Mouse (Mus musculus): ENCODE measurements around the gene Arid1b.
"Not testable (repeated sequence)": the region's sequence is repeated elsewhere in the genome, so short reads cannot be mapped to it uniquely, and the experiment has no call there.

Gene Arid1b

DNA sequence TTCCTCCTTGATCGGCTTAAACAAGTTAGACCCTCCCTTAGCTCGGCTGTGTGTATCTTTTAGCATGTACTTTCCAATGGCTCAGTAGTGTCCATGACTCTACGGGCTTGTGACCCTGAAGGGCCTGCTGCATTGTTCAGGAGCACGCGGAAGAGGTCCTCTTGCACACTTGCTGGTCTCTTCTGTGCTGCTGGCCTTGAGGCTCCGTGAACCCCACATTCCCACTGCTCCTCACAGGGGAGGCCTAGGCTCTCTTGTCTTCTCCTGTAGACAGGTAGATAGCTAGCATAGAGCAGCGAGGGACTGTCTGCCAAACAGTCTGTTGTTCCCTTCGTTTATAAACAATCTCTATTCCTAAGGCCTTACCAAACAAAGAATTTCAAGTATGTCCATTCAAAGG is 115.2 kb downstream of the Arid1b start:
- in situ Hi-C loops (cut with MboI, MseI) = no loop called here

DNA sequence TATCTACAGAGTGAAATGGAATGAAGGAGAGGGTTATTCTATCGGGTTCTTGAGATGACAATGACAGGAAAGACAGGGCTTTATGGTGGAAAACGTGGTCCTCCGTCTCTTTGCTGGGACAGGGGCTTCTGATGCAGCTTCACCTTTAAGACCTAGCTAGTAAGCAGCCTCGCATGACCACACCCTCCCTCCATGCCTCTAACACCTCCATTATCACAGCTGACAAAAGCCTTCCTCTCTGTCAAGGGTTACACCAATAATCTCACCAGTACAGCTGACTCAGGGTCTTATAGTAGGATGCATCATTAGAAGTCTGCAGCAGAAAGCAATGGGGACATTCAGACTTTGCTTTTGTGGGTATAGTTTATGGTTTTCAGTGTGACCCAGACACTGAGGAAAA is 116.0 kb downstream of the Arid1b start:
- in situ Hi-C loops (cut with MboI, MseI) = no loop called here

DNA sequence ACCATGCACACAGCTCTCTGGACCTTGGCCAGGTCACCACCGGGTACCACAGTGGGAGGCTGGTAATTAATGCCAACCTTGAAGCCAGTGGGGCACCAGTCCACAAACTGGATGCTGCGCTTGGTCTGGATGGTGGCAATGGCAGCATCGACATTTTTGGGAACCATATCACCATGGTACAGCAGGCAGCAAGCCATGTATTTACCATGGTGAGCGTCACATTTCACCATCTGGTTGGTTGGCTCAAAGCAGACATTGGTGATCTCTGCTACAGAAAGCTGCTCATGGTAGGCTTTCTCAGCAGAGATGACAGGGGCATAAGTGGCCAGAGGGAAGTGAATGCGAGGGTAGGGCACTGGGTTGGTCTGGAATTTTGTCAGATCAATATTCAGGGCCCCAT is 116.8 kb downstream of the Arid1b start:
- in situ Hi-C loops (cut with MboI, MseI) = not testable (repeated sequence)

DNA sequence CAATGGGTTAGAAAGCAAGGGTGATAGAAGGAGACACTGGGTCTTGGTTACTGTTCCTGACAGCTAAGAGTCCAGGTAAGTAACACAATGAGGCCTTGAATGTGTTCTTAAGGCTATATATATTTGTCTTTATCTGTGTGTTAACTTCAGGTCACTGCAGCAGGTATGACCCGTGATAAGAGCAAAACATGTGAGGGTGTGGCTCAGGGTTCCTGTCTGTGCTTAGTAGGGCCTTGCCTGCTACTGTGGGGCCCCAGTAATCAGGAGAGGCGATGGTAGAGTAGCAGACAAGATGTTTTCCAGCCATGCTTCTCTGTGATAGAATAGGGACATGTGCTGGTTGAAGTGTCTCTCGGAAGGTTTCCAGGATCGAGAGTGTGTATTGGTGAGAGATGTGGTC is 118.0 kb downstream of the Arid1b start:
- in situ Hi-C loops (cut with MboI, MseI) = no loop called here

DNA sequence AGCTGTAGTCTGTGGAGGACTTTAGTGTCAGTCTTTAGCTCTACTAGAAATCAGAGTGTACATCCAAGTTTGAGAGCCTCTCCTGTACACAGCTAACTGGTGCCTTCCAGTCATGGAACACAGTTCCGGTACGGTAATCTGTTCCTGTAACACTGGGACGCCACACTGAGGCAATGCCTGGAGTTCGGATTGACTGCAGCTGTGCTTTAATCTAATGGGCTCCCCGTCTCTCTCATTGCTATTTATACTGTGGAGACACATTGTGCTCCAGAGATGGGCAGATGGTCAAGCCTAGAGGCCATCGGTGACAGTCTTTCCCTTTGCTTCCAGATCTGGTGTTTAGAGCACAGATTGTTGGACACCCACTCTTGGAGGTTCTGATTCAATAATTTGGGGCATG is 121.8 kb downstream of the Arid1b start:
- in situ Hi-C loops (cut with MboI, MseI) = no loop called here

DNA sequence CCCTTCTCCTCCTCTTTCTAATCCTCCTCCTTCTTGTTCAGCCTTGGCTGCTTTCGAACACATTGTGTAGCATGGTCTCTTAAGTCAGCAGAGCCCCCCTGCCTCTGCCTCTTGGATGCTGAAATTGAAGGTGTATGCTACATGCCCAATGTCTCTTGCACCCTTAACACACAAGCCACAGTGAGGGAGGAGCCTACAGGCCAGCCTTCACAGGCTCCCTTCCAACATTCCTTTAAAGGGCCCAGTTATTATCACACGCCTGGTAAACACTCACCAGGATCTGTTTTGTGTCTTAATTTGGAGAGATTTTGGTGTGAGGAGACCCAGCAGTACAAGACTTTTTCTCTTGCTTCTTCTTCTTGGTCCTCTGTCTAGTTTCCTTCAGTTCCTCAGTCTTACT is 122.9 kb downstream of the Arid1b start:
- in situ Hi-C loops (cut with MboI, MseI) = no loop called here

DNA sequence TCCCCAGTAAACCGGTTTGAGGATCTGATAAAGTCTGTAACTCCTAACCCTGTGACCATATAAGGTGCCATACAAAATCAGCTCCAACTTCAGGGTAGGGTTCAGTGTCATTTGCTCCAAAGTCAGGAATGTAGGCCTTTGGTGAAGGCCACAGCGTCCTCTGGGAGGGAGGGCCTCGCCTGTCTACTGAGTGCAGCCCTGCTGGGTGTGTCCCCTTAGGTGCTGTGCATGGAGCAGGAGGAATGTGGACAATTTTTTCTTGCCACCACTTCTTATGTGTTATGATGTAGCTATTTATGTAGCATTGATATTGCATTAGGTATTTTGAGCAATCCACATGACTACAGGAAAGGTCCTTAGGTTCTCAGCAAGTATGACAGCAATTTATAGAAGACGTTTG is 124.0 kb downstream of the Arid1b start:
- in situ Hi-C loops (cut with MboI, MseI) = no loop called here

DNA sequence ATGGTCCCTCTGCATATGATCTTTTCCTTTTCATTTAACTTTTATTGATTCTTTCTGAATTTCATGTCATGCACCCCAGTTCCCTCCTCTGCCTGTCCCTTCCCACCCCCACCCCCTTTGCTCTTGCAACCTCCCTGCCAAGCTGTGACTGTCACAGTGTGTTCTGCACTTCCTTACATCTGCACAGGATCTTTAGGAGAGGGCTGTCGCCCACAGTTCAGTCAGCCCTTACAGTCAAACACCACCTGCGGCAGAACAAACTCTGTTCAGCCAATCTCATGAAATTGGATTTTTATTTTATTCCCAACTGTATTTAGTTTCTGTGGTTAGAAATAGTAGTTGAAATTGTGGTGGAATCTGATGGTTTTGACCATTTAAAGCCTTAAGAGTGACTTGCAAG is 130.5 kb downstream of the Arid1b start:
- in situ Hi-C loops (cut with MboI, MseI) = no loop called here

DNA sequence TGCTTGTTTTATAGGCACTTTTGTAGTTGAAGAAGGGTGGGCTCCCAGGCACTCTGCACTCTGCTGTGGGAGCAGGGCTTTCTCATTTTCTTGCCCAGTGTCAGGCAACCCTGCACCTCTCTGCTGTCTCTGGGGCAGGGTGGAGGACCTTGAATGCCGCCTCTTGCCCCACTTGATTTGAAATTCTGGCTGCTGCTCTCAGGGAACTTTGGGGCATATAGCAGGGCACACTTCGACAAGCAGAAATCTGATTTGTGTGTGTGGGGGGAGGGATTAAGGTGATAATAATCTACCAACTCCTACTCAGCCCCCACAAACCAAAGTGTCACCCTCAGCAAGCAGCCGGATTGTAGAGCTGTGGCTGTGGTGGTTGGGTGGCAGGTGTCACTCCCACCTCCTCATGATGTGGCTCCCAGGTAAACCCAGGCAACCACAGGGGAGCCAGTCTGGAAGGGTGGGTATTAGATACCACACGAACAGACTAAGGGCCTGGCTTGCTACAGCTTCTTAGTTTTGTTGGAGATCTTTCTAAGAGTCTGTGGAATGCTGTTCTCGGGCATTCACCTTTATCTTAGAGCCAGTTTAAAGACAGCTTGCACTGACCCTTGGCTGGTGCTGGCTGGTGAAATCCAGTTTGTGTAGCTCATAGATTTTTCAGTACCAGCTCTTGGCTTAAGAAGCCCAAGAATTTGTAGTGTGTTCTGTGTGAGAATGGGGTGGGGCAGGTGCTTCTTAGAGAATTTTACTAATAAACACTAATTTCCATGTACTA is 131.1 kb downstream of the Arid1b start:
- in situ Hi-C loops (cut with MboI, MseI) = no loop called here

DNA sequence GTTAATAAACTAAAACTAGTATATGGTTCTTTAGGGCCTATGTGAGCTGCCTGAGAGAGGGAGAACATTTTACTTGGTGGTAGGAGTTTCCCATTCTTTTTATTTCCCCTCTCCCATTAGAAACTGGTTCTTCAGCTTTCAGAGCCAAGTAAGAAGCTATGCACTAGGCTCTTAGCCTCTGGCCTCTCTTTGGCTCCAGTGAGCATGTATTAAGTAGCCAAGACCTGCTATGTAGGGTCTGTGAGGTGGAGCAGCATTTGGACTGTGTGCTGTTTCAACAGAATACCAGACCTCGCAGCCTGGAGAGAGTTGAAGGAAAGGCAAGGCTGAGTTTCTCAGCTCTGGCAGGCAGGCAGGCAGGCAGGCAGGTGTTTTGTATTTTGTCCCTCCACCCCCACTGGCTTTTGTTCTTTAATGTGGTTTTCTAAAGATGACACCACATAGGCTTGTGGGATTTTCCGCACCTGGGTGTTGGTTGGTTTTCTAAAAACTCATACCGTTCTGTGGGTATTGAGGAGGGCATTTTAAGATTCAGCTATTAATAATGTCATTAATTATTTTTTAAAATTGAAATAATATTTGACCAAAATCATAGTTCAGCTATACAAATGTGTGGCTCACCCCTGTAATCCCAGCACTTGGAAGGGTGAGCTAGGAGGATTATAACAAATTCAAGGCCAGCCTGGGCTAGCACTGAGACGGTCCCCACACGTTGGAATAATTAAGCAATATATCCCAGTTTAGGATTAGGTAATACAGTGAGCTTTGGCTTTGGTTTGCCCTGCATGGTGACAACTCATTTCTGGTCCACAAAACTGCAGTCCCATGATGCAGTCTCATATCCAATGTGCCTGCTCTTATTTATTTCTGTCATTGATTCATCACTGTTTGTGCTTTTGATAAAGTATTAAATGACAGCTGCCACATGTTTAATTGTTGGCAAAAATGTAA is 132.0 kb downstream of the Arid1b start:
- in situ Hi-C loops (cut with MboI, MseI) = no loop called here

DNA sequence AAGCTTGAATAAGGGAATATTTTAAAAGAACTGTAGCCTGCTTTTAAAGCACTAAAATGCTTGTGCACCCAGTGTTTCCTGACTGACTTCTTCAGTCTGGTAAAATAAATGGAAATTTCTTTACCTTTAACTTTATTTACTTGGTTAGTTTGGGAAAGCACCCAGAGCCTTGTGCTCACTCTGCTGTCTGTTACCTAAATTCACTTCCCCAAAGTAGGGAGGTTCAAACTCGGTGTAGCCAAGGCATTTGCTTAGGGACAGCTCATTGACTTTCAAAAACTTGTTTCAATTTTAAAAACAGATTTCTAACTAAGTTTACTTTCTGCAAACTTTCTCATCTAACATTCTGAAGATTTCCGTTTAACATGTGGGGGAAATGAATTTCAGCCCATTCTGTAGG is 135.5 kb downstream of the Arid1b start:
- in situ Hi-C loops (cut with MboI, MseI) = loop anchor here (5.0 kb wide), 1 partner anchor 273 kb away; no protein-coding TSS in a partner anchor

DNA sequence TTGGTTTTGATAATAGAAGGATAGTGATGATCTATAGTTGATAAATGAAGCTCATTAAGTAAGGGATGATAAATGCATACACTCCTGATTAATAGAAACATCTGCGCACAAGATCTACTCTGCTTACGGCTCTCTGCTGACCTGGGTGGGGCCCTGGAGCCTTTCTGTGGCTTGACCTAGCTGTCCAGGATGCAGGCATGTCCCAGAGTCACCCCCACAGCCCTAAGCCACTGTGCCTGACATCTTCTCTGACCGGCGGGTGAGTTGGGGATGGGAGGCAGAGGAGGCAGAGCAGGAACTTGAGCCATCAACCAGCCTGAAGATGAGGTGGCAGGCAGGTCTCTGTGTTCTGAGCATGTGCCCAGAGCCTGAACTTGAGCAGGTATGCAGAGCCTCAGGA is 136.0 kb downstream of the Arid1b start:
- in situ Hi-C loops (cut with MboI, MseI) = loop anchor here (5.0 kb wide), 1 partner anchor 272 kb away; no protein-coding TSS in a partner anchor

DNA sequence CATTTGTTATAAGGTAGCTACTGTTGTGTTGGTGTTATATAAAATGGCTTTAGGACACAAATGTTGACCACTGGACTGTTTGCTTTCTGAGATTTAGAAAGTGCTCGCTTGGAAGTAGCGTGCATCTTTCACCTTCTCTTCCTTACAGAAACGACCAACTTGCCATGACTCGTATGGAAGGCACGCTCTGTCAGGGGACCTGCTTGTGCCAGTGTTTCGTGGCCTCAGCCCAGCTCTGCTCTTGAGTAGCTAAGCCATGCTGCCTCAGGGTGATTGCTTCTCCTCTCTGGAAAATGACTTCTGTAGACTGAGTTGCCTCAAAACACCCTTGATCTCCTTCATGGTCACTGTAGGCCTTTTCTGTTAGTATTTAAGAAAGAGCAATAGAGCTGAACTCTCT is 137.6 kb downstream of the Arid1b start:
- in situ Hi-C loops (cut with MboI, MseI) = loop anchor here (5.0 kb wide), 1 partner anchor 271 kb away; no protein-coding TSS in a partner anchor

DNA sequence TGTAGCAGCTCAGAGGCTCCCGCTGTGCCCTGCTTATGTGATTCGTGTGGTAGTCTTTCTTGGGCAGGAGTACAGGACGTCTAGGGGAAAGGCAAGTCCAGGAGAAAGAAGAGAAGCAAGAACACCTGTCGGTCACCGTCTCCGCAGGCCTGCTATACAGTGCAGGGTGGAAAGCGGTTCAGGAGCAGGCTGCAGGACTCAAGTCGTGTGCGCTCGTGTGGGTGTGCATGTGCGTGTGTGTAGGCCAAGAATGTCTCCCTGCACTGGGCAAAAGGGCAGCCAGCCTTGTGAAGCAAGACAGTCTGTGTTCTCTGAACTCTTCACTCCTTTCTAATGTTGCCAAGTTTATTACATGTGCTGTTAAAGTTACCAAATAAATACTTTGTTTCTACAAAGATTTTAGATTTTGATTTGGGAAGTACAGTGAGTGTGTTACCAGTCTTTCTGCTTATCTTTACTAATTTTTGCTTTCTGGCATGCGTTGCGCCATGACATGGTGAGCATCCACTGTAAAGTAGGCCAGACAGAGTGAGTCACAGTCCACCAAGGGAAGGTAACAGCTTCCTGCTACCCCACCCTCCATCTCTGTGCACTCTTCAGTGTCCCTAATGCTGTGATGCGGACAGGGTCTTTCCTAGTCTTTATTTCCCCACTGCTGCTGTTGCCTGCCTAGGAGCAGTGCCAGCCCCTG is 138.3 kb downstream of the Arid1b start:
- in situ Hi-C loops (cut with MboI, MseI) = loop anchor here (5.0 kb wide), 1 partner anchor 270 kb away; no protein-coding TSS in a partner anchor

DNA sequence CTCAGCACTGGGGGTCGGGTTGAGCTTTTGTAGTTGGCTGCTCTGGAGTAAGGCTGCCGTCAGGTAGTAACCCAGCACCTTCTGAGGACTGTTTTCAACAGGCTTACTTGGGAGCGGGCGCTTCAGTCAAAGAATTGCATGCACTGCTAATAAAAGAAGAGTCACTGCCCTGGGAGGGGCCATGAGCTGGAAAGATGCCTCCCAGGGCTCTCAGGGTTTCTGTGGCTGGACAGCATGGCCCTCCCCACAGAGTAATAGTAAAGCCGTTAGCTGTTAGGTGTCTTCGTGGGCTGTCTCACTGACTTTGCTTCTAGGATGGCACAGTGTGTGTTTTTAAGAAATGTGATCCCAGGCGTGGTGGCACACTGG is 138.8 kb downstream of the Arid1b start:
- in situ Hi-C loops (cut with MboI, MseI) = loop anchor here (5.0 kb wide), 1 partner anchor 269 kb away; no protein-coding TSS in a partner anchor

DNA sequence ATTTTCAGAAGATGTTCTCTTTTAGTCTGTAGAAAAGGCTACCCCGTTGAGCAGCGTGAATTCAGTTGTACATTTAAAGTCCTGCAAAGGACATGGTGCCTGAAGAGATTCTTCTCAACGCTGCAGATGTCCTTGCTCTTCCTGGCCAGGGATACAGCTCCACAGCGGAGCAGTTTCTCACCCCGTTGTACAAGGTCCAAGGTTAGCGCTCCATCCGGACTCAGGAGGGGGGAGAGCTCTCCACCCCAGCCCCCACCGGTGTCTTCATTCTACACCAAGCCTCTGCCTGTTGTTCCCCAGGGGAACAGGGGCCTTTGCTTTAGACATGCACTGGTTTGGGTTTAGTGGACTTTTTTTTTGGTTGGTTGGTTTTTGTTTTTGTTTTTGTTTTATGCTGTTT is 139.7 kb downstream of the Arid1b start:
- in situ Hi-C loops (cut with MboI, MseI) = loop anchor here (5.0 kb wide), 1 partner anchor 268 kb away; no protein-coding TSS in a partner anchor

DNA sequence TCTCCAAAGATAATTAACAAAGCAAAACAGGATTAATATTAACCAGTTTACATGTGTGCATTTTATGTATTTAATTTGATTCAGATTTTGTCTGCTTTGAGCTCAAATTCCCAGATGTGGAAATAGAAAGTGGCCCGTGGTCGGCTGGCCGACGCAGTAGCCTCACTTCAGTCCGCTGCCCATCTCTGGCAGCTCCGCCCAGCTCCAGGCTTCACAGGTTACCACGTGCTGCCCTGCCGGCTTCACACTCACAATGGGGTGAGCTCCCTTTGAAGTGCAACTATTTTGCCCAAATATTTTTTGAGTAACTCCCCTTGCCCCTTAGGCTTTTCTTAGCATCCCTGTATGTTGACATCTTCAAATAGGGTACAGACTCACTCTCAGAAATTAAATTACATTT is 140.1 kb downstream of the Arid1b start:
- in situ Hi-C loops (cut with MboI, MseI) = loop anchor here (5.0 kb wide), 1 partner anchor 268 kb away; no protein-coding TSS in a partner anchor

DNA sequence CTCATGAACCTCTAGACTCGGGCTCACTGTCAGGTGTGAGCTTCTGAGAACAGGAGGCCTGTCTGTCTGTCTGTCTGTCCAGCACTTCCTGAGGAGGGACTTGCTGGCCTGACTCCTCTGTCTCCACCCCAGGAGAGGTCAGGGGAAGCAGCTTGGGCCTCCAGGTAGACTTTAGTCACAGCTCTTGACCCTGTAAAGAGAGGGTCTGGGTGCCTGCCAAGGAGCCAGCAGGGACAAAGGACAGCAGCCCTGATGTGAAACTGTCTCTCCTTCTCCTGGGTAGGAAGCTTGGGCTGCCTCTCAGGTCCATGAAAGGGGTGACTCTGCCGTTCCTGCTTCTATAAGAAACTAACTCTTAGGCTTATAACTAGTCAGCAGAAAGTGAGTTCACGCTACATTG is 143.8 kb downstream of the Arid1b start:
- in situ Hi-C loops (cut with MboI, MseI) = no loop called here

DNA sequence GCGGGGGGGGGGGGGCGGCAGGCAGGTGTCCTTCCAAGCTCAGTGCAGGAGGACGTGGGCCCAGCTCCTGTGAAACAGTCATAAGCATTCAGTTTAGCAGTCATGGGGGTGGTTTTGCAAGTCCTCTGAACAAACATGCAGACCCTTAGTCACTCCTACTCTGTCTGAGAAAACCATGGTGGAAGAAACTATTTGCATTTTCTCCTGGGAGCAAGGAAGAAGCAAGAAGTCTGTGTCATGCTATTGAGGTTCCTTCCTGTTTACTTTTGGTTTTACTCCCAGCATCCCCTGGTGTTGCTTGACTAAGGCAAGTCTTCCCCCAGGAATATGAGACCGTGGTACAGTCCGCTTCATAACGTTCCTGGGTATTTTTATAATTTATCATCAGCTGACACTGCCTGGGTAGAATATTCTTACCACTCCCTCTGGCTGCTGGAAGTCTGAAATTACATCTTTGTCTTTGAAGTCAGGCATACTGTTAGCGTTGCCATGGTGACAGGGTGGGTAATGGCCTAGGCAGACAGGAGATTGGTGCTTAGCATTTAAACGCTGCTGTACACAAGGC is 144.6 kb downstream of the Arid1b start:
- in situ Hi-C loops (cut with MboI, MseI) = no loop called here

DNA sequence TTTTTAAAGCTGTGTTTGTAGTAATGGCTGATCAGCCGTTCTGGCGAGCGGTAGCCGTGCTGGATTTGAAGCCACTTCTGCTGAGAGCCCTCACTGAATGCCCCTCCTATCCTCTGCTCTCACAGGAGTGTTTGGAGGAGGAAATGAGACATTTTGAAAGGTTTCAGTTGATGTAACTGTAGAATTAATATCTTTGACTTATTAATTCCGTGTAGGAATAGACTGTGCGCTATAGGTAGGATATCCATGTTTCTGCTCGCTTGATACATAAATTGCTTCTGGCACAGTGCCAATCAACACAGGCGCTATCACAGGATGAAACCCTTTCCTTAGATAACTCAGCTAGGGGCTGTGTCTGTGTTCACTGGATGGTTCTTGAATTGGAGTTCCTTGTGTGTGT is 145.4 kb downstream of the Arid1b start:
- in situ Hi-C loops (cut with MboI, MseI) = no loop called here

DNA sequence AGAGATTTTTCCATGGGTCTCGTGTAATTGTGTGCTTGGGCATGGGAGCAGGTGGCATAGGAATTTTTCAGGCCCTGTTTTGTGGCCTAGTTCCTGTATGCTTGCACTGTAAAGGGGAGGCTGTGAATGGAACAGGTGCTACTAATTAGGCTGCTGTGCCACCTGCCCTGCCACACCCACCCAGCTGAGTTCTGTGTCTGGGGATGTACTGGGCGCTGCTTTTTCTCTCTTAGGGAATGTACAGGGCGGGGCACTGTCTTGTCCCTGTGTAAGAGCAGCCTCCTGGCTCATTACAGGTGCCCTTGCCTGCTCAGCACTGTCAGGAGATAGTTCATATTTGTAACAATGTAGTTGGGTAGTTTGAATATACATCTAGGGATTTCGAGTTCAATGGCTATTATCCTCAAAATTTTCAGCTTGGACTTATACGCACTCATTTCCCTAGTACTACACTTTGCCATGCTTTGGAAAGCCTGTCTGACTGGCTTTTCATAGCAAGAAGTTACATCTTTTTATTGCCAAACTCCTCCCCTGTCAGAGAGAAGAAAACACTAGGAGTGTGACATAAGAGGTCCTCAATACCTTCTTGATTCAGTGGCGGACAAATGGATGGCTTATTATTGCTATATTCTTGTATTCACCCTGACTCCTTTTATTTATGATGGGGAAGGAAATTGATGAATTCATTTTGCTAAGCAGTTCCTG is 149.8 kb downstream of the Arid1b start:
- in situ Hi-C loops (cut with MboI, MseI) = loop anchor here (5.0 kb wide), 1 partner anchor 38 kb away; no protein-coding TSS in a partner anchor

Data from regulatory T cell (primary cell).